Mouse (Mus musculus): ENCODE measurements around the gene Lypla2. TPM values are rescaled to one million over a fixed set of nuclear protein-coding genes. Genes with fewer than 3 reads are reported as not detected.
"Not testable (repeated sequence)": the region's sequence is repeated elsewhere in the genome, so short reads cannot be mapped to it uniquely, and the experiment has no call there.

Gene Lypla2
- polyA plus RNA-seq, 1 experiment from 2014 or later: 210 TPM

GRCm38 (mm10) chr4:135984556-135984955, 12.1 kb upstream of the Lypla2 start:
- no peaks in the 10 kb centered on the region for H3K27me3 ChIP-seq (ENCODE audit: control insufficient read depth, insufficient read depth, low read length)
- no peak overlapping the region for H3K4me3 ChIP-seq (ENCODE audit: low read depth, low read length)
- 0 out of 2 replicates have a peak, but pooled peaks cover 4% of the 10 kb centered on the region for H3K36me3 ChIP-seq (ENCODE audit: control insufficient read depth, insufficient read depth, low read length)
- H3K9ac ChIP-seq (replicated peaks; ENCODE audit: low read depth, low read length): no peak overlapping the region
- H3K9me3 ChIP-seq (ENCODE audit: control insufficient read depth, low read length): no peaks in the 10 kb centered on the region
- H3K4me1 ChIP-seq (ENCODE audit: control insufficient read depth, insufficient read depth, low read length): peaks cover 14% of the 10 kb centered on the region
- H3K27ac ChIP-seq (ENCODE audit: low read depth, low read length): no peak overlapping the region
- WGBS: 88% methylated on average over 5 of the region's 5 CpGs
- no peak overlapping the region for H3K4me2 ChIP-seq (ENCODE audit: low read depth, low read length)
- ATAC-seq (ENCODE audit: low read depth): no peak

GRCm38 (mm10) chr4:135981524-135982063, 9.2 kb upstream of the Lypla2 start:
- Histone ChIP-seq H3K4me3 (ENCODE audit: low read depth, low read length) (no peak overlapping the region), H3K27ac (ENCODE audit: low read depth, low read length) (no peak overlapping the region), H3K4me1 (ENCODE audit: control insufficient read depth, insufficient read depth, low read length) (peaks cover 11% of the 10 kb centered on the region), H3K9ac (replicated peaks; ENCODE audit: low read depth, low read length) (no peak overlapping the region), H3K9me3 (ENCODE audit: control insufficient read depth, low read length) (no peaks in the 10 kb centered on the region), H3K27me3 (ENCODE audit: control insufficient read depth, insufficient read depth, low read length) (no peaks in the 10 kb centered on the region), H3K4me2 (ENCODE audit: low read depth, low read length) (no peak overlapping the region), H3K36me3 (ENCODE audit: control insufficient read depth, insufficient read depth, low read length) (peaks cover 13% of the 10 kb centered on the region)
- 74% methylated on average over 7 of the region's 7 CpGs for WGBS
- ATAC-seq (ENCODE audit: low read depth): no peak

- H3K4me2 ChIP-seq (ENCODE audit: low read depth, low read length); H3K27ac ChIP-seq (ENCODE audit: low read depth, low read length); H3K4me1 ChIP-seq (ENCODE audit: control insufficient read depth, insufficient read depth, low read length); H3K9me3 ChIP-seq (ENCODE audit: control insufficient read depth, low read length); ATAC-seq (ENCODE audit: low read depth); H3K4me3 ChIP-seq (ENCODE audit: low read depth, low read length); H3K27me3 ChIP-seq (ENCODE audit: control insufficient read depth, insufficient read depth, low read length); H3K9ac ChIP-seq (replicated peaks; ENCODE audit: low read depth, low read length): not testable (repeated sequence)
- 91% methylated on average over 4 of the region's 5 CpGs for WGBS
- H3K36me3 ChIP-seq (ENCODE audit: control insufficient read depth, insufficient read depth, low read length): peaks cover 19% of the 10 kb centered on the region
These were observed 7.8 kb upstream of the Lypla2 start for GRCm38 (mm10) chr4:135980223-135980622.

GRCm38 (mm10) chr4:135976146-135976545, 3.7 kb upstream of the Lypla2 start:
- 92% methylated on average over 12 of the region's 12 CpGs for WGBS
- no peak for ATAC-seq (ENCODE audit: low read depth)
- no peak overlapping the region for H3K4me3 ChIP-seq (ENCODE audit: low read depth, low read length)
- no peaks in the 10 kb centered on the region for H3K27me3 ChIP-seq (ENCODE audit: control insufficient read depth, insufficient read depth, low read length)
- H3K9me3 ChIP-seq (ENCODE audit: control insufficient read depth, low read length): no peaks in the 10 kb centered on the region
- H3K4me2 ChIP-seq (ENCODE audit: low read depth, low read length): no peak overlapping the region
- no peak overlapping the region for H3K9ac ChIP-seq (replicated peaks; ENCODE audit: low read depth, low read length)
- H3K4me1 ChIP-seq (ENCODE audit: control insufficient read depth, insufficient read depth, low read length): peaks cover 9% of the 10 kb centered on the region
- H3K27ac ChIP-seq (ENCODE audit: low read depth, low read length): no peak overlapping the region
- peaks cover 19% of the 10 kb centered on the region for H3K36me3 ChIP-seq (ENCODE audit: control insufficient read depth, insufficient read depth, low read length)

DNA sequence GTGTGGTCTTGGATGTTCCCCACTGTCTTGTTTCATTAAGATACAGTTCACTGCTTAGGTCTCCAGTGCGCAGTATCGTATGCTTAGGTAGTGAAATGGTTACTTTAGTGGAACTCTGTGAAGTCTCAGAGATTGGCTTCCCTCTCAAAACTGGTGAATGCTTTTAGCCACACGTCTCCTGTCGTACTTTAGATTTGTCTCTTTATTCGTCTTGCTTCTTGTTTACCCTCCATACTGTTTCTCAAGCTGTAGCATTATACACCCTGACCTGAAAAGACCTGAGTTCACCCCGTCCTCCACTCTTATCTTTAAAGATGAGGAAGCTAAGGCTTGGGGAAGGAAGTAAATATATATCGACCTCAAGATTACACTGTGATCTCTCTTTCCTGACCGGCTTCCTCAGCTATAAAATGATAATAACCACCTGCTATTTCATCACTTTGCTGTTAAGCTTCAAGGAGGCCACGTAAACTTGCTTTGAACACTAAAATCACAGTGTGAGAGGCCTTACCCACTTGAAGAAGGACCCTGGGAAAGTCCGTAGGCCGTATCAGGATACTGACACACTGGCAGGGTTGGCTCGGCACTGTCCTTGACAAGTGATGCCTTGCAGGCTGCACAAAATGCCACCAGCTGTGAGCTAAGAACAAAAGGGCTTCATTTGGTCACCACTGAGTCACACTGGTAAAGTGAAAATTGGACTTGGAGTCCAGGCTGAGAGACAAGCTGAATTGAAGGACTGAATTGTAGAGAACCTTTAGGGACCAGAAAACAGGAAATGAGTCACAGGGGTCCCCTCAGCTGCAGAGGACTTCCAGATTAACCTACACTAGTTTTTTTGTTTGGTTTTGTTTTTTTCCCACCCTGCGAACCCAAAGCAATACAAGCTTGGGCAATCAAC, 735 bp upstream of the Lypla2 start:
- Histone ChIP-seq H3K4me1 (ENCODE audit: control insufficient read depth, insufficient read depth, low read length) (peaks cover 9% of the 10 kb centered on the region), H3K9ac (replicated peaks; ENCODE audit: low read depth, low read length) (peak overlapping the region; percentile 80; the same call in 1 of the 2 replicates), H3K4me2 (ENCODE audit: low read depth, low read length) (peak overlapping the region; percentile 92), H3K27me3 (ENCODE audit: control insufficient read depth, insufficient read depth, low read length) (no peaks in the 10 kb centered on the region), H3K4me3 (ENCODE audit: low read depth, low read length) (peak overlapping the region; percentile 97), H3K9me3 (ENCODE audit: control insufficient read depth, low read length) (no peaks in the 10 kb centered on the region), H3K36me3 (ENCODE audit: control insufficient read depth, insufficient read depth, low read length) (peaks cover 34% of the 10 kb centered on the region), H3K27ac (ENCODE audit: low read depth, low read length) (peak overlapping the region; percentile 55)
- WGBS: 78% methylated on average over 13 of the region's 13 CpGs
- ATAC-seq (ENCODE audit: low read depth): no peak

- H3K4me2 ChIP-seq (ENCODE audit: low read depth, low read length): peak overlapping the region; percentile 92
- ATAC-seq (ENCODE audit: low read depth): peak; percentile 42; the same call in 1 of the 2 replicates
- peak overlapping the region; percentile 97 for H3K4me3 ChIP-seq (ENCODE audit: low read depth, low read length)
- no peaks in the 10 kb centered on the region for H3K9me3 ChIP-seq (ENCODE audit: control insufficient read depth, low read length)
- H3K36me3 ChIP-seq (ENCODE audit: control insufficient read depth, insufficient read depth, low read length): peaks cover 41% of the 10 kb centered on the region
- H3K27me3 ChIP-seq (ENCODE audit: control insufficient read depth, insufficient read depth, low read length): no peaks in the 10 kb centered on the region
- H3K27ac ChIP-seq (ENCODE audit: low read depth, low read length): peak overlapping the region; percentile 55
- H3K9ac ChIP-seq (replicated peaks; ENCODE audit: low read depth, low read length): peak overlapping the region; percentile 80
- H3K4me1 ChIP-seq (ENCODE audit: control insufficient read depth, insufficient read depth, low read length): peaks cover 9% of the 10 kb centered on the region
- under 1% methylated on average over 35 of the region's 35 CpGs for WGBS
These were observed 446 bp downstream of the Lypla2 start for GRCm38 (mm10) chr4:135971805-135972555.

DNA sequence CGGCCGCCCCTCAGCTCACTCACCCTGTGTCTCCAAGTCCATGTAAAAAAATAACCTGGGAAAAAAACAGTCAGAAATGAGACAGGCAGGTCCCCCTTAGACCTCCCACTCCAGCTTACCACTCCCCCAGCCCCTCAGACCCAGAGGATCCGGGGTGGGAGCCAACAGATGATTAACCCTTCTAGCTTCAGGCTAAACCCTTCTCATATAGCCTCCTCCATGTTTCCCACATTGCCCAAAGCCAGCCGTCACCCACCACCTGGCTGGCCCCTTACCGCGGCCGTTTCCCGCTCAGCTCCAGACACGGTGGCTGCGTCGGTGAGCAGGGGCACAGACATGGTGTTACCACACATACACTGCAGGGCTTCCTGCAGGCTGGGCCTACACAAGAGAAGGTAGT, 1.8 kb downstream of the Lypla2 start:
- Histone ChIP-seq H3K36me3 (ENCODE audit: control insufficient read depth, insufficient read depth, low read length) (peaks cover 35% of the 10 kb centered on the region), H3K27ac (ENCODE audit: low read depth, low read length) (no peak overlapping the region), H3K4me3 (ENCODE audit: low read depth, low read length) (no peak overlapping the region), H3K9ac (replicated peaks; ENCODE audit: low read depth, low read length) (no peak overlapping the region), H3K4me2 (ENCODE audit: low read depth, low read length) (peak overlapping the region; percentile 9; the same call in 1 of the 2 replicates), H3K4me1 (ENCODE audit: control insufficient read depth, insufficient read depth, low read length) (peaks cover 9% of the 10 kb centered on the region), H3K27me3 (ENCODE audit: control insufficient read depth, insufficient read depth, low read length) (no peaks in the 10 kb centered on the region), H3K9me3 (ENCODE audit: control insufficient read depth, low read length) (no peaks in the 10 kb centered on the region)
- ATAC-seq (ENCODE audit: low read depth): no peak
- 95% methylated on average over 11 of the region's 11 CpGs for whole genome bisulfite sequencing

DNA sequence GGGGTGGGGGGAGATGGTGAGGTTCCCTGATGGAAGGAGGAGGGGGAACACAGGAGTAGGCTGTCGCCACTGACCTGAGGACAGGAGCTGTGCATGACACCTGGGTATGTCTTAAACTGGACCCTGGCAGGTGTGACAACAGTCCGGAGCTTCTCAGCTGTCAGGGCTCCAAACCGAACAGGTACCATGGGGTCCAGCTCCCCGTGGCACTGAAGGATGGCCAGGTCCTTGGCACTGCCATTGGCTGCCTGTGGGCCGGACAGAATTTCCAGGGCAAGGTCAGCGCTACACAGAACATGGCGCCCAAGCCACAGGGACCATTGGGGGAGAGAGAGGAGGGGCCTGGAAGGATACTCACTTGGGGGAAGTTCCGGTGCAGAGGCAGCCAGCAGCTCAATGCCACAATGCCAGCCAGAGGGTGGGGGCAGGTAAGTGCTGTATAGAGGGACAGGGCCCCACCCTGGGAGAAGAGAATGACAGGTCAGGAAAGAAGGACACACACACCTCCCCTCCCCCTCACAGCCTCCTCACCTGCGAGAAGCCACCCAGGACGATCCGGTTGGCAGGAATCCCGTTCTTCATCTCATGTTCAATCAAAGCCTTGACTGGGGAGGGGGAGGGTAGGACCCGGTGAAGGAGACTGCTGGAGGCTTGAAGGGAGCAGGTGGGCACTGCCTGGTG, 3.2 kb downstream of the Lypla2 start:
- Histone ChIP-seq H3K4me1 (ENCODE audit: control insufficient read depth, insufficient read depth, low read length) (peaks cover 17% of the 10 kb centered on the region), H3K4me2 (ENCODE audit: low read depth, low read length) (no peak overlapping the region), H3K36me3 (ENCODE audit: control insufficient read depth, insufficient read depth, low read length) (peaks cover 31% of the 10 kb centered on the region), H3K27me3 (ENCODE audit: control insufficient read depth, insufficient read depth, low read length) (no peaks in the 10 kb centered on the region), H3K9ac (replicated peaks; ENCODE audit: low read depth, low read length) (no peak overlapping the region), H3K9me3 (ENCODE audit: control insufficient read depth, low read length) (no peaks in the 10 kb centered on the region), H3K27ac (ENCODE audit: low read depth, low read length) (no peak overlapping the region), H3K4me3 (ENCODE audit: low read depth, low read length) (no peak overlapping the region)
- 93% methylated on average over 13 of the region's 13 CpGs for WGBS
- no peak for ATAC-seq (ENCODE audit: low read depth)
